Mouse (Mus musculus) right cerebral cortex, postnatal 4 days (tissue): ENCODE results near the gene Bbs2.

Experiments
- DNase-seq: peaks from one replicate; pipeline ENCODE4 v3.0.0-alpha.2; 2022

The Bbs2 gene

DNA sequence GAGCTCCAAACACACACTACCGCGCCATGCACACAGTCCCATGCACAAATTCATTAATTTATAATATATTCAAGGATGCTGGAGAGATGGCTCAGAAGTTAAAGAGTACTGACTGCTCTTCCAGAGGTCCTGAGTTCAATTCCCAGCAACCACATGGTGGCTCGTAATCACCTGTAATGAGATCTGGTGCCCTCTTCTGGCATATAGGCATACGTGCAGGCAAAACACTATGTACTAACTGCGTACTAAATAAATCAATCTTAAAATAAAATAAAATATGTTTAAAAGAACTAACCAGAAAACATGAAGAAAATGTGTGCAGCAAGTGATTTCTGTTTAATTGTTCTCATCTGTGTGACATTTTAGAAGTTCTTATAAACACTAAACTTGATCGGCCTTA lies 4.4 kb downstream of the Bbs2 start:
- no peak for DNase-seq

DNA sequence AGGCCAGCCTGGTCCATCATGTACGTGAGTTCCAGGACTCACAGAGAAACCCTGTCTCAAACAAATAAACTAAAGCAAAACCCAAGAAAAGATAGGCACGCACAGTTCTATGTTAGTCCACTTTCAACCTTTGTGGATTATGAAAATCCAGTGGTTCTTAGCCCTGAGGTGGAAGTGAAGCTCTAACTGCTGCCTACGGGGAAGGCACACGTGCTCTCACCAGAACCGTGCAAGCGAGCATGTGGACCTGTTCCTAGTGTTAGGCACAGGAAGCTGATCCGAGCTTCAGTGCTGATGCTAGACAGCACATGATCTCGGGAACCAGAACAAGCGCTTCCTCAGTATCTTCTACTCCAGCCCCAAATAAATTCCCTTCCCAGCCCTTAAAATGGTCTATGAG lies 5.9 kb downstream of the Bbs2 start:
- DNase-seq: no peak

DNA sequence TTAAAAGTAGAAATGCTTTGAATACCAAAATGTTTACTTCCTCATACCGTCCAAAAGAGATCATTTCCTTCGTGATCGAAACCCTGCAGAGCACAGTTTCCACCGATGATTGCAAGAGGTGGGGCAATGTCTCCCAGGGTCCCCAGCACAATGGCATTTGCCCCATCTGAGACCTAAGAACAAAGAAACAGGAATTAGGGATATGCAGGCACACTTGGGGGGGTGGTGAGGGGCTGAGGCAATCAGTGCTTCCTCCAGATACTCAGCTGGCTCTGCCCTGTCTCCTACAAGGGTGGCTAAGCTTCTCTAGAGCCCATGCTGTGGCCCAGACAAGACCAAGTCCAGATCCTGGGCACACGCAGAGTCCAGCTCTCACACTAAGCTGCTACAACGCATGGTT lies 9.0 kb downstream of the Bbs2 start:
- no peak for DNase-seq

DNA sequence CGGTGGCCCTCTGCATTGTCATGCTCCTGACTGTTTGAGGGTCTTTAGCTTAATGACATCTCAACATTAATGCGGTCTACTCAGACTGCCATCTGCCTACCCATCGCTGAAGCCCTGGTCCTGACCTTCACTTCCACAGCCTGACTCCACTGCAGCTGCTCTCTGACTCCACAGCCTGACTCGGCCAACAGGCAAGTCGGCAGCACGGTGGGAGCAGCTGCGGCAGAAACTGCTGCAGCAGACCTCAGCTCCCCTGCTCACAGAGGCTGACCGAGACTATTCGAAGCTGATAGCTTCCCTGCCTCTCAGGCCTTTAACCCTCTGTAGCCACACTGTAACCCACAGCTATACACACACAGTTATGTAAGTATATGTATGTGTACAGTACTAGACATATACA lies 10.8 kb downstream of the Bbs2 start:
- no peak for DNase-seq

DNA sequence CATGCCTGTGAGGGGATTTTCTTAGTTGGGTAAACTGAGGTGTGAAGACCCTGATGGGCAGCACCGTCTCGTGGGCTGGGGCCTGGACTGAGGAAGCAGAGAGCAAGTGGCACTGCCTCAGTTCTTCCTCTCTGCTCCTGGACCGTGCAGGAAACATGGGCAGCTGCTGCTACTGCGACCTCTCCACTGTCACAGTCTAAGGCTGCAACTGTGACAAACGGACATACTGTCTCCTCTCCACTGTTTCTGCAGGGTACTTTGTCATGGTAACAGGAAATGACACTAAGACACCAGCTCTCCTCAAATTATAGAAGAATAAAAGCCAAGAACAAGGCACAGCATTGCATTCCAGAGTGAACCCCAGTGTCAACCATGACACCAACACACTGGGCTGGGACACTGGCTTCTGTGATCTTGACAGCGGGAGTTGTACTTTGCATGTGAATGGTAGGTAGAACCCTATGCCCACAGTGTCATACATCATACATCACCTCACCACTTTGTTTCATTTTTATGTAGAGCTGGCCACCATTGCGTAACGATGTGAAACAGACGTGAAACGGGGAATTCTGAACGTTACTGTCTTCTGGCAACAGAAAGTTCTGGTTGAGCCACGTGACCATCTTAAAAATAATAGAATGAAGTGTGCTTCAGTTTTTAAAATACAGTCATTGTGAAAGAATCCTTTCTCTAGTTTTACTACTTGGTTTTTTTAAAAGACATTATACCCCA lies 22.1 kb downstream of the Bbs2 start:
- no peak for DNase-seq

DNA sequence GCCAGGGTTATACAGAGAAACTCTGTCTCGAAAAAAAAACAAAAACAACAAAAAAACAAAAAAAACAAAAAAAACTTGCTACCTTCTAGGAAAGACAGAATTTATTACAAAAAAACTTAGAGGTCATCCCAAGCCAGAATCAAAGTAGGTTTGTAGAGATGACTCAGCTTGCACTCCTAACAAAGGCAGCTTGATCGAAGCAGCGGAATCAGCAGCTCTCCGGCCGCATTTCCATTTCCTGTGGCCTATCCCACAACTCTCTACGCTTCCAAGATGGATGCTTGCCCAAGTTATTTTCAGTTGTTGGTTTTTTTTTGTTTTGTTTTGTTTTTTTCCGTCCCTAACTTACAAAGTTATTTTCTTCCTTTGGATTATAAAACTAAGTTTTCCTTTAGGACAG lies 29.9 kb downstream of the Bbs2 start:
- DNase-seq: no peak

DNA sequence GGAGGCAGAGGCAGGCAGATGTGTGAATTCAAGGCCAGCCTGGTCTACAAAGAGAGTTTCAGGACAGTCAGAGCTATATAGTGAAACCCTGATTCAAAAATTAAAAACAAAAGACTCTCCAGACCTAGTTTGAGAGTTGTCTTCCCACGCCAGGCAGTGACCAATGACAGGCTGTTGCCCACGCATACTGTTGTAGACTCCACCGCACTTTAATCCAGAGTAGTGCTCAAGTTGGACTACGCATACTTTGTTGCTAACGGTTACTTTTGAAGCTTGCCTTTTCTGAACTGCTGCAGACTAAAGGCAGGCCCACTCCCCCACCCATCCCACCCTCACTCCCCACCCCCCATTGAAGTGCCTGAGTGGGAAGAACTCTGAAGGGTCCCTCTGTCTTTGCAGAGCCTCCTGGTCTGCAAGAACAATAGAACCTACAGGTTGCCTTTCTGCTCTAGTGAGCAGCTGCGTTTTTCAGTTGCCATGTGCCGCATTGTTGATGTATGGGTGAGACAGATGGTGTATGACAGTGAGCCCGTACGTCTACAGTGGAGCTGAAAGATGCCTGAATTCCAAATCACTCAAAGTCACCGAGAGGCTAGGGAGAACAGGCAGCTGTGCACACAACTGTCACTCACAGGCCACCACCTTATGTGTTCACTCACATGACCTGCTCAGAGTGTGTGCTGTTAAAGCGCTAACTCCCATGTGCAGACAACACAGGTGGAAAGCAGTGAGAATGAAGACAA lies 32.4 kb downstream of the Bbs2 start:
- DNase-seq: no peak

DNA sequence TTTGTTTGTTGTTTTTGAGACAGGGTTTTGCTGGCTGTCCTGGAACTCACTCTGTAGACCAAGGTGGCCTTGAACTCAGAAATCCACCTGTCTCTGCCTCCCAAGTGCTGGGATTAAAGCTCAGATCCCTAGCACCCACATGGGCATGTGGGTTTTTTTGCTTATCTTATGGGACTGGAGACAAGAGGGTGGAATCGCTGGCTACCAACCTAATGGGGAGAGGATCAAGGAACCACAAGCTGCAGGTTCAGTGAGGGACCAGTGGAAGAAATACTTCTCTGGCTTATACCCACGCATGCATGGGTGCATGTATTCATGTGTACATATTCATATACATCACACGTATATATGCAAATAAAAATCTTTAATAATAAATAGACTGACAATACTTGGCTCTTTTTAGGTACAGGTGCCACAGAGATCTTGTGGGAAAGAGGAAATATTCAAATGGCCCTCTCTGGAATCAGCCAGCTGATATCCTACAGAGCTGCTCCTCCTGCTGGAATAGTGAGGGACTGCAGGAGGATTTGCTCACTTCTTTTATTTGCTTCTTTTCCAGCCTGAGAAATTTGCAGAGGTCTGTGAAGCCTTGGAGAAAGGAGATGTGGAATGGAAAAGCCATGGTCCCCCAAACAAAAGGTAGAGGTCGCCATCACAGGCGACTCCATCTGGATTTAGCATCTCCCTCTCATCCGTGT lies 41.4 kb downstream of the Bbs2 start:
- DNase-seq: peak; percentile 76

DNA sequence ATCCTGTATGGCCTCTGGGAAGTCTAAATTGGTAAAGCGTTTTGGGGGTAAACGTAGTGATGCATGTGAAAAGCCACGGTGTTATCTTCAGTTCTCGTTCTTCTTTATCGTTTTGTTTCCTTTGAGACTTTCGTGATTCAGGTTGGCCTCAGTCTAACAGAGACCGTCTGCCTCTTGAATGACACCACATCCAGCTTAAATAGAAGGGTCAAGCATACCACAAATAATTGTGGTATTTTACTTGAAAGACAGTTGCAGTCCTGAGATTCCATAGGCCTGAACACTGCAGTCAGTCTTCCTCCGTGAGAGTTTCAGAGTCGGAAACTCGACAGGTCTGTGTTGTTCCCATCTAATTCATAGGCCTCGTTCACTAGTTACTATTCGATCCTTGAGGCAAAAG lies 46.0 kb downstream of the Bbs2 start:
- no peak for DNase-seq

DNA sequence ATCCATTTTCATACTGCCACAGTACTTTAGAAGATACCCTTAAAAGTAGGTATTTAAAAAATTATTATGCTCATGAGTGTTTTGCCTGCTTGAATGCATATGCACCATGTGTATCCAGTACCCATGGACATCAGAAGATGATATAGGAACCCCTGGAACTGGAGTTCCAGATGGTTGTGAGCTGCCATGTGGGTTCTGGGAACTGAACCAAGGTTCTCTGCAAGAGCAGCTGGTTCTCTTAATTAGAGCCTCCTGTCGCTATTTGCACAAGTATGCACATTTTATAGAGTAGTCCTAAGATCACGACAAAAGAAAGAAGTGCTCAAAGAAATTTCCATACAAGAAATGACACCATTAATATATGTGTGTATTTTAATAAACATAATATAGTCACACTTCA lies 50.9 kb downstream of the Bbs2 start:
- DNase-seq: no peak

DNA sequence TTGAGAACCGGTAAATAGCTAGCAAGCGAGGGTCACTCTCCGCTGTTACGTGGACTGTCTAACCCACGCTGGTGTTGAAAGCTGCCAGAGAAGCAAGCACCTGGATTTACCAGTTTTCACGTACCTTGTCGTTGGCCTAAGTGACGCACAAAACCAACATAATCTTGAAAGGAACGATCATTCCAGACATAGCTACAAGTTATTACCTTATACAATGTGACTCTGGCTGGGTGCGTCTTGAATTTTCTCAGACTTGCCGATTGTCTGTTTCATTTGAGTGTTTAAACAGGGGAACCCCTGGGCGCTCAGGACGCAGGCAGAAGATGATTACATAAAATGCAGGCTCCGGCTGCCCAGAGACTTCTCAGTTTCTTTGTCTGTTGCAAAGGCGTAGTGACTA lies 60.9 kb downstream of the Bbs2 start:
- no peak for DNase-seq

DNA sequence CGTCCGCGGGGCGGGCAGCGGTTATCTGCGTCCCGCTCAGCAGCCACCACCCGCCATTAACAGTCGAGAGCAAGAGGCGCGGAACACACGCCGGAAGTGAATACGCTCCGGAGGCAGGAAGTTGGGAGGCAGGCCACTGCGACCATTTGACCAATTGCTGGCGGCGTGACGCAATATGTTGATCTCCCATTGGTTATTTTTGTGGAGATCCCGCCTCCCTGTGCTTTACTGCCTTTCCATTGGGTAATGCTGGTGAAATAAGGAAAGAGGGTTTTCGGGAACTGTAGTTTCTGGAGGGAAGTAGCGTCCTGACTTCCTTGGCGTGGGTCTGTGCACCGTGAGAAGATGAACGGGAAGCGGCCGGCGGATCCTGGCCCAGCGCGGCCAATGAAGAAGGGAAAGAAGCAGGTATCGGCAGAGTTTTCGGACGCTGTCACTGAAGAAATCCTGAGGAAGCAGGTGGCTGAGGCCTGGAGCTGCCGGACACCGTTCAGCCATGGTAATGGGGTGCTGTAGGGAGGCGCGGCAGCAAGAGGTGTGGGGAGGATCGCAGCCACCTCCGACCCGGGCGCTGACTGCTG lies 61.7 kb downstream of the Bbs2 start, which contains the start of the genes Nudt21 and Ogfod1:
TSS of gene Nudt21 (minus strand) at position 88 of the 581 bp plus-strand sequence.
TSS of gene Ogfod1 (plus strand) at position 255 of the 581 bp plus-strand sequence.
- peak; percentile 88 for DNase-seq

DNA sequence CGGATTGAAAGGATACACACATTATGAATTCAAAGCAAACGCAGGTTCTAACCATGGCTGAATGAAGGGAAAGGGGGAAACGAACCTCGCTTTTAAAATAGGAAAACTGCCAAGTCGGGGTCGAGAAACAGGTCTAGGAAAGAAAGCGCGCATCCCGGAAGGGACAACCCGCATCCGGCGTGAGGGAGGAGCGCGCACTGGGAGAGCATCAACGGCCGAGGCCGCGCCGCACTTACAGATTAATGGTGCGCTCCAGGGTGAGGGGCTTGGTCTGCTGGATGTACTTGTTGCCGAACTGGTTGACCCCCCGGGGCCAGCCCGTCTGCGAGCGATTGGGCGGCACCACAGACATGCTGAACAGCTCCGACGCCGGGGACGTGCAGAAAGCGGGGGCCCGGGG lies 62.2 kb downstream of the Bbs2 start:
- DNase-seq: peak; percentile 64

DNA sequence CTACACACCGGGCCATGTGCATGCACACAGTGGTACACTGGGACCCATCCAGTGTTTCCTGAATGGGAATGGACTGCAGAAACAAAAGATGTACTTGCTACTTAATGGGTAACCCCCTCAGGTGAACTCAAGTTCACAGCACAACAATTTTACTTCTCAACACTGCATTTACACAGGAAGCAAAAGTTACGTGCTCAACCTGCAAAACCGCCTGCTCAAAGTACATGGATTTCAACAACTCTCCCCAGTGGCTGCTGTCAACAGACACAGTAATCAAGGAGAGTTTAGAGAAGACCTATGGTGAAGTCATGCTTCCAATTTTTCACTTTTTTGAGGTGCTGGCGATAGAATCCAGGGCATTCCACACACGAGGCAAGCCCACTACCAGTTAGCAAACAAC lies 63.5 kb downstream of the Bbs2 start:
- DNase-seq: no peak

DNA sequence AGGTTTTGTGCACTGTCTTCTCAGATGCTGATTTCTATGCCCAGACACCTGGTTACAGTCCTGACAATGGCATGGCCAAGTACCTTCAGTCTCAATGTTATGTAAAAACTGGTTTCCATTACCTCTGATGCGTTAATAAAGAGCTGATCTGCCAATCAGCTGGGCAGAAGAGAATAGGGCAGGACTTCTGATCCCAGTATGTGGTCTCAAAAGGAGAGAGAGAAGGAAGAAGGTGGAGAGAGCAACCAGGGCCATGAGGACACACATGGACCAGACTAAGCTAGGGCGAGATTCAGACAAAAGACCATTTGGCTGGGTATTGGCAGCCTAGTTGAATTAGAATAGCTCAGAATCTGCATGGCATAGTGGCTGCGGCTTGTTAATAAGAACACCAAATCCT lies 65.1 kb downstream of the Bbs2 start:
- DNase-seq: no peak

DNA sequence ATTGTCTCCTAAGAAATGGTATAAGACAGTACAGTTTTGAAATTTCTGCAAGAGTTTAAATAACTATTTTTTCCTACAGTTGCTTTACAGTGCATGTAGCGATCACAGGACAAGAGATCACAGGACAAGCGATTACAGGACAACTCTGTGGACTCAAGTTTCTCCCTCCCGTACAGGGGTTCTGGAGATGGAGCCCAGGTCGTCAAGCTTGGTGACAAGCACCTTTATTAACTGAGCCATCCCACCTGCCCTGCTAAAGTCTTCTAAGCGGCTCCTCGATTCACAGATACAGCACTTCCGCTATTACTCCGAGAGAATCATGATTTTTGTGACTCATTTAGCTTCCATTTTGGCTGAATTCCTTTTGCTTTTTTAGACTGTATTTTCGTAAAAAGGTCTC lies 69.0 kb downstream of the Bbs2 start:
- DNase-seq: no peak

DNA sequence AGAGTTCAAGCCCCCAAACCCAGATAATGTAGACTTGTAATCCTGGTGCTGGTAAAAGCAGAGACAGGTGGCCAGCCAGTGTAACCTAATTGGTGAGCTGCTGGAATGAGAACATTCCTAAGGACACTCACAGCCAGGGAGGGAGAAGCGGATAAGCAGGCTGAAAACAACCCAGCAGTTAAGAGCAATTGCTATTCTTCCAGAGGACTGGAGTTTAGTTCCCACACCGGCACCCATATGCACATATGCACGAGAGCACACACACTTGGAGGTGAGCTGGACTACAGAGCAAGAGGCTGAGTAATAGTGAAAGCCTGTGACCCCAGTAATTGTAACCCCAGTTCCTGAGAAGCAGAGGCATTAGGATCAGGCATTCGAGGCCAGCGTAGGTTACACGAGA lies 74.8 kb downstream of the Bbs2 start:
- no peak for DNase-seq
